10 mouse cellular contexts compared by ENCODE assay signal in the genomic region with DNA sequence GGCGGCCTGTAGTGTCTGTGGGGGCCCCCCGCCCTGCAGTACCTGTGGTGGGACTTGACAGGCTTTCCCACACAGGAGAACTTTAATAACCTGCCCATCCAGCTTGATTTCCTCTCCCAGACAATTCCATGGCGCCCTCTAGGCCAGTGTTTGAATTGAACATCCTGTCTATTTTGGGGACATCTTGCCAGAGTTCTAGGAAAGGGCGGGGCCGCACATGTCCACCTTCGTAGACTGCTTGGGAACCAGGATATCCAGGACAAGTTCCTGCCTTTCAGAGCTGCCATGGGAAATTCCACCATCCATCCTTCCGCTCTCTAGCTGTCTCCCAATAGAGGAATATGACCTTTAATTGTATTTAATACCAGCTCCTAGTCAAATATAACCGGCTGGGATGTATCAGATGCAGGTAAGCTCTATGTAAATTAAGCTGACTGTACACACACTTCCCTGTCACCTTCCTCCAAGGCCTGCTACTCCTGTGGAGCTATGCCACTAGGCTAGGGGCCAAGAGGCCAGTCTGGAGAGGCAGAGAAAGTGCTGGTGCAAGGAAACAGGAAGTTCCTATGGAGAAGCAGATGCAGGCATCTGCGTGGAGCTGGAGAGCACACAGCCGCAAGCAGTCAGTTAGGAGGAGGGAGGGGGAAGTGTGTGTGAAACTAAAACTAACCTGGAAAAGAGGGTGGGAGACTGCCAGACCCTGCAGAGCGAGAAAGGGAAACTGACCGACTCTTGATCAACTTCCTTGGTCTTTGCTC. TPM values are rescaled to one million over a fixed set of nuclear protein-coding genes. Genes with fewer than 3 reads are reported as not detected.
DNase-seq lines count a peak whose midpoint lies in the region; ATAC-seq and TF ChIP-seq lines count a peak whose summit lies in the region.
"Had no signal": no experiment of that assay in that cellular context is flagged by ENCODE, and none has a peak within 500 bp of the region (broad histone marks: within the 10 kb centered on the region; RNA-seq: fewer than 3 reads in every experiment).

No protein-coding gene starts in this region.

- no peak for TF ChIP-seq CTCF in liver, adult 2 months (IDR thresholded peaks at IDR 0.05; ENCODE audit: low read depth, low read length)

- no peaks in the 10 kb centered on the region for H3K9me3 ChIP-seq in liver, embryonic 11.5 days (ENCODE audit: control insufficient read depth, low read length)
- no peaks in the 10 kb centered on the region for H3K9me3 ChIP-seq in heart, embryonic 15.5 days (replicated peaks)
- no peaks in the 10 kb centered on the region for H3K9me3 ChIP-seq in stomach, embryonic 16.5 days (replicated peaks; ENCODE audit: control insufficient read depth, low read length)
- H3K9me3 ChIP-seq: embryonic facial prominence, embryonic 15.5 days; neural tube, embryonic 13.5 days had no signal

- no peaks in the 10 kb centered on the region for H3K36me3 ChIP-seq in liver, adult 2 months (ENCODE audit: control insufficient read depth, insufficient read depth, low read length)
- H3K36me3 ChIP-seq in liver, embryonic 11.5 days (ENCODE audit: control insufficient read depth, insufficient read depth, low read length), result no peaks in the 10 kb centered on the region
- H3K36me3 ChIP-seq in heart, embryonic 15.5 days, result peaks cover 8% of the 10 kb centered on the region
- no peaks in the 10 kb centered on the region; the same call in 1 of the 2 replicates for H3K36me3 ChIP-seq in stomach, embryonic 16.5 days (ENCODE audit: control insufficient read depth, insufficient read depth, low read length)

- no peak overlapping the region for H3K9ac ChIP-seq in liver, adult 2 months (ENCODE audit: low read depth, low read length)
- H3K9ac ChIP-seq in liver, embryonic 11.5 days (ENCODE audit: low read depth, low read length), result no peak overlapping the region
- H3K9ac ChIP-seq in heart, embryonic 15.5 days, result no peak overlapping the region
- no peak overlapping the region for H3K9ac ChIP-seq in stomach, embryonic 16.5 days (ENCODE audit: low read length)
- H3K9ac ChIP-seq: embryonic facial prominence, embryonic 15.5 days; neural tube, embryonic 13.5 days had no signal

- H3K4me2 ChIP-seq in liver, embryonic 11.5 days, result no peak overlapping the region
- no peak overlapping the region for H3K4me2 ChIP-seq in heart, embryonic 15.5 days
- H3K4me2 ChIP-seq in stomach, embryonic 16.5 days (ENCODE audit: low read depth, low read length), result no peak overlapping the region
- H3K4me2 ChIP-seq: embryonic facial prominence, embryonic 15.5 days; neural tube, embryonic 13.5 days had no signal

- no peak for ATAC-seq in liver, embryonic 11.5 days (replicated peaks; ENCODE audit: low FRiP score)
- ATAC-seq in heart, embryonic 15.5 days (replicated peaks; ENCODE audit: insufficient number of reproducible peaks, insufficient read depth, low FRiP score, low read depth), result no peak
- peak; percentile 35; the same call in 1 of the 2 replicates for ATAC-seq in stomach, embryonic 16.5 days (ENCODE audit: insufficient read depth, low FRiP score)

- peak overlapping the region; percentile 9; the same call in 1 of the 2 replicates for H3K27ac ChIP-seq in liver, adult 2 months (replicated peaks; ENCODE audit: insufficient read depth, low read depth, low read length)
- H3K27ac ChIP-seq in liver, embryonic 11.5 days (ENCODE audit: low read depth, low read length), result no peak overlapping the region
- peak overlapping the region; percentile 49 for H3K27ac ChIP-seq in heart, embryonic 15.5 days
- peak overlapping the region; percentile 17; the same call in 1 of the 2 replicates for H3K27ac ChIP-seq in stomach, embryonic 16.5 days (ENCODE audit: low read length)
- H3K27ac ChIP-seq: embryonic facial prominence, embryonic 15.5 days; neural tube, embryonic 13.5 days had no signal

- DNase-seq in liver, adult 2 months (ENCODE audit: extremely low read depth, low read depth, low spot score), result peak; percentile 30
- DNase-seq in liver, embryonic 11.5 days (ENCODE audit: low spot score), result no peak
- DNase-seq in kidney, postnatal 36 days, result peak; percentile 74 to 80
- DNase-seq in cerebellum, postnatal 4 days (ENCODE audit: low spot score in 2 of 2), result no peak
- DNase-seq in adipocyte (ENCODE audit: low spot score), result no peak
- no peak for DNase-seq in retina, embryonic 14.5 days (ENCODE audit: low spot score)

- TF ChIP-seq POLR2A in liver, adult 2 months (IDR thresholded peaks at IDR 0.05; ENCODE audit: extremely low read depth, insufficient read depth, low read length), result no peak

- H3K4me1 ChIP-seq in liver, adult 2 months (ENCODE audit: control insufficient read depth, insufficient read depth, low read length), result peaks cover 1% of the 10 kb centered on the region; the same call in 1 of the 2 replicates
- peaks cover 9% of the 10 kb centered on the region for H3K4me1 ChIP-seq in liver, embryonic 11.5 days (replicated peaks; ENCODE audit: control insufficient read depth, insufficient read depth, low read length)
- peaks cover 22% of the 10 kb centered on the region for H3K4me1 ChIP-seq in heart, embryonic 15.5 days (replicated peaks)
- peaks cover 4% of the 10 kb centered on the region for H3K4me1 ChIP-seq in stomach, embryonic 16.5 days (ENCODE audit: control insufficient read depth, insufficient read depth, low read length)

- no peaks in the 10 kb centered on the region for H3K79me2 ChIP-seq in liver, adult 2 months (ENCODE audit: control insufficient read depth, insufficient read depth, low read length)

- 75% methylated on average over 12 of the region's 12 CpGs for WGBS in liver, adult 2 months
- 76% methylated on average over 12 of the region's 12 CpGs for WGBS in liver, embryonic 11.5 days
- 75% methylated on average over 12 of the region's 12 CpGs for WGBS in heart, embryonic 15.5 days
- 79% methylated on average over 12 of the region's 12 CpGs for WGBS in stomach, embryonic 16.5 days

- no peaks in the 10 kb centered on the region for H3K27me3 ChIP-seq in liver, adult 2 months (ENCODE audit: control insufficient read depth, insufficient read depth, low read length)
- peaks cover 7% of the 10 kb centered on the region for H3K27me3 ChIP-seq in liver, embryonic 11.5 days (replicated peaks; ENCODE audit: control insufficient read depth, insufficient read depth, low read length)
- no peaks in the 10 kb centered on the region for H3K27me3 ChIP-seq in heart, embryonic 15.5 days
- no peaks in the 10 kb centered on the region for H3K27me3 ChIP-seq in stomach, embryonic 16.5 days (ENCODE audit: control insufficient read depth, insufficient read depth, low read length)
- H3K27me3 ChIP-seq: embryonic facial prominence, embryonic 15.5 days; neural tube, embryonic 13.5 days had no signal

- no peak overlapping the region for H3K4me3 ChIP-seq in liver, adult 2 months (ENCODE audit: insufficient read depth, low read depth, low read length)
- H3K4me3 ChIP-seq in liver, embryonic 11.5 days (ENCODE audit: low read depth, low read length), result no peak overlapping the region
- H3K4me3 ChIP-seq in heart, embryonic 15.5 days, result no peak overlapping the region
- no peak overlapping the region for H3K4me3 ChIP-seq in stomach, embryonic 16.5 days (replicated peaks; ENCODE audit: low read length)
- H3K4me3 ChIP-seq: embryonic facial prominence, embryonic 15.5 days; neural tube, embryonic 13.5 days had no signal

RNA-seq across cellular contexts. Expression of gene B4galt4, which starts 16.2 kb away (rescaled TPM):
- 1.3 and 1.6 TPM in 2 replicates for total RNA-seq in liver, adult 2 months (2014; rRNA removed)
- 0.44 and 0.54 TPM in 2 replicates for polyA plus RNA-seq in liver, adult 2 months (2012; rRNA removed)
- 9.6 and 10.2 TPM in 2 replicates for polyA plus RNA-seq in liver, embryonic 11.5 days (2014; fragmentation: Nextera tagmentation; extraction: Ambion mirVana)
- 21.9 and 24.9 TPM in 2 replicates for polyA plus RNA-seq in heart, embryonic 15.5 days (2015; fragmentation: Nextera tagmentation; extraction: Ambion mirVana)
- polyA plus RNA-seq in stomach, embryonic 16.5 days (2015; fragmentation: Nextera tagmentation; extraction: Ambion mirVana), result 20.8 TPM in 2 replicates

RNA-seq across cellular contexts. Expression of gene Upk1b, which starts 41.8 kb away (rescaled TPM):
- total RNA-seq in liver, adult 2 months (2014; rRNA removed), result 0.13 and 0.18 TPM in 2 replicates
- polyA plus RNA-seq in liver, adult 2 months (2012; rRNA removed), result 0.36 and 0.37 TPM in 2 replicates
- 5.3 and 6.5 TPM in 2 replicates for polyA plus RNA-seq in liver, embryonic 11.5 days (2014; fragmentation: Nextera tagmentation; extraction: Ambion mirVana)
- 15.4 and 18.2 TPM in 2 replicates for polyA plus RNA-seq in heart, embryonic 15.5 days (2015; fragmentation: Nextera tagmentation; extraction: Ambion mirVana)
- polyA plus RNA-seq in stomach, embryonic 16.5 days (2015; fragmentation: Nextera tagmentation; extraction: Ambion mirVana), result 73.9 and 99.9 TPM in 2 replicates

RNA-seq across cellular contexts. Expression of gene Arhgap31, which starts 45.2 kb away (rescaled TPM):
- 3.0 and 3.4 TPM in 2 replicates for total RNA-seq in liver, adult 2 months (2014; rRNA removed)
- 1.0 and 1.4 TPM in 2 replicates for polyA plus RNA-seq in liver, adult 2 months (2012; rRNA removed)
- 7.0 and 7.4 TPM in 2 replicates for polyA plus RNA-seq in liver, embryonic 11.5 days (2014; fragmentation: Nextera tagmentation; extraction: Ambion mirVana)
- 36.1 and 36.5 TPM in 2 replicates for polyA plus RNA-seq in heart, embryonic 15.5 days (2015; fragmentation: Nextera tagmentation; extraction: Ambion mirVana)
- 8.8 and 10.9 TPM in 2 replicates for polyA plus RNA-seq in stomach, embryonic 16.5 days (2015; fragmentation: Nextera tagmentation; extraction: Ambion mirVana)

Comparison
In these comparisons a context has a peak if more than half of its experiments do, and no peak if none do; other contexts are left out.
1. DNase-seq: peak in liver, adult 2 months (single experiment) and kidney, postnatal 36 days (2 of 2); none in liver, embryonic 11.5 days (single experiment), cerebellum, postnatal 4 days (0 of 2), adipocyte (single experiment) and retina, embryonic 14.5 days (single experiment).